8 mouse cellular contexts compared by ENCODE assay signal in the genomic region with DNA sequence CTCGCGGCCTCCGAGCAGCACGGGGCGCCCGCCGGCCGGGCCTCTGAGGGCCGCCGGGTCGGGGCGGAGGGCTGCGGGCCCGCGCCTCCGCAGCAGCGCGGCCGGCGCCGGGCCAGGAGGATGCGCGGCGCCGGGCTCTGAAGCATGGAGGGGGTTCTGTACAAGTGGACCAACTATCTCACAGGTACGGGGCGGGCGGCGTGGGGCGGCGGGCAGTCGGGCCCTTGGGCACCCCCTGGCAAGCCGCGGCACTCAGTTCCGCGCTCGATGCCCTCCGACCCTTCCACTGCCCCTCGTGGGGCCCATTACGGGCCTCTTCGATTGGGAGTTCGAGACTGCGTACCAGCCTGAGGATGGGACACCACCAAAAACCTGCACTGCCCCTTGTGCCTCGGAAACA. TPM values are rescaled to one million over a fixed set of nuclear protein-coding genes. Genes with fewer than 3 reads are reported as not detected.
DNase-seq lines count a peak whose midpoint lies in the region; ATAC-seq and TF ChIP-seq lines count a peak whose summit lies in the region.

No protein-coding gene starts in this region.

- no peaks in the 10 kb centered on the region for H3K9me3 ChIP-seq in E14TG2a.4 (ENCODE audit: low read length)
- H3K9me3 ChIP-seq in hindbrain, embryonic 14.5 days (ENCODE audit: control insufficient read depth, low read length), result no peaks in the 10 kb centered on the region
- no peaks in the 10 kb centered on the region for H3K9me3 ChIP-seq in midbrain, embryonic 10.5 days (replicated peaks)

- H3K36me3 ChIP-seq in E14TG2a.4 (ENCODE audit: insufficient read depth, low read length), result peaks cover 33% of the 10 kb centered on the region
- H3K36me3 ChIP-seq in hindbrain, embryonic 14.5 days (replicated peaks; ENCODE audit: control insufficient read depth, insufficient read depth), result 0 out of 2 replicates have a peak, but pooled peaks cover 3% of the 10 kb centered on the region
- peaks cover 15% of the 10 kb centered on the region; the same call in 1 of the 2 replicates for H3K36me3 ChIP-seq in midbrain, embryonic 10.5 days

- peak; percentile 66 for ATAC-seq in hindbrain, embryonic 14.5 days (ENCODE audit: low FRiP score)

- H3K4me1 ChIP-seq in E14TG2a.4 (replicated peaks; ENCODE audit: low read depth, low read length), result peaks cover 68% of the 10 kb centered on the region
- H3K4me1 ChIP-seq in hindbrain, embryonic 14.5 days (replicated peaks; ENCODE audit: control insufficient read depth, insufficient read depth, low read length), result peaks cover 31% of the 10 kb centered on the region
- H3K4me1 ChIP-seq in midbrain, embryonic 10.5 days, result peaks cover 46% of the 10 kb centered on the region

- TF ChIP-seq CTCF in E14TG2a.4 (conservative IDR thresholded peaks at IDR 0.05; ENCODE audit: low read length), result no peak

- peak overlapping the region; percentile 89 for H3K9ac ChIP-seq in hindbrain, embryonic 14.5 days

- H3K4me3 ChIP-seq in E14TG2a.4 (replicated peaks; ENCODE audit: low read length), result peak overlapping the region; percentile 89
- H3K4me3 ChIP-seq in hindbrain, embryonic 14.5 days (replicated peaks; ENCODE audit: low read length), result peak overlapping the region; percentile 87
- peak overlapping the region; percentile 82 for H3K4me3 ChIP-seq in midbrain, embryonic 10.5 days

- H3K4me2 ChIP-seq in hindbrain, embryonic 14.5 days (replicated peaks), result peak overlapping the region; percentile 83

- peak overlapping the region; percentile 80 for H3K27ac ChIP-seq in hindbrain, embryonic 14.5 days
- peak overlapping the region; percentile 93 for H3K27ac ChIP-seq in midbrain, embryonic 10.5 days (replicated peaks)

- H3K27me3 ChIP-seq in E14TG2a.4 (ENCODE audit: insufficient read depth, low read length), result no peaks in the 10 kb centered on the region
- H3K27me3 ChIP-seq in hindbrain, embryonic 14.5 days (ENCODE audit: control insufficient read depth, insufficient read depth, low read length), result no peaks in the 10 kb centered on the region
- no peaks in the 10 kb centered on the region for H3K27me3 ChIP-seq in midbrain, embryonic 10.5 days (ENCODE audit: low read depth, poor library complexity, severe bottlenecking)

- WGBS in hindbrain, embryonic 14.5 days, result under 1% methylated on average over 25 of the region's 44 CpGs
- WGBS in midbrain, embryonic 10.5 days, result 2% methylated on average over 44 of the region's 44 CpGs

- DNase-seq in kidney, adult 11 months, result peak; percentile 13
- no peak for DNase-seq in kidney, adult 18-20 months
- peak; percentile 47 to 61 for DNase-seq in cerebellum, postnatal 10 days
- peak; percentile 31 for DNase-seq in hindbrain, embryonic 14.5 days (ENCODE audit: low spot score)
- no peak for DNase-seq in midbrain, embryonic 10.5 days (ENCODE audit: low spot score)
- no peak for DNase-seq in layer of hippocampus, adult 11-12 months (ENCODE audit: low spot score)
- no peak for DNase-seq in layer of hippocampus, adult 9-10 months (ENCODE audit: low spot score)

RNA-seq across cellular contexts. Expression of gene Plekha3, which starts 0.4 kb away (rescaled TPM):
- polyA plus RNA-seq in hindbrain, embryonic 14.5 days (2014; fragmentation: Nextera tagmentation; extraction: Ambion mirVana), result 14.9 and 15.6 TPM in 2 replicates
- 4.9 and 6.2 TPM in 2 replicates for polyA plus RNA-seq in midbrain, embryonic 10.5 days (2016; fragmentation: Nextera tagmentation; extraction: Ambion mirVana)

RNA-seq across cellular contexts. Expression of gene Fkbp7, which starts 2.5 kb away (rescaled TPM):
- 15.4 and 19.7 TPM in 2 replicates for polyA plus RNA-seq in hindbrain, embryonic 14.5 days (2014; fragmentation: Nextera tagmentation; extraction: Ambion mirVana)
- polyA plus RNA-seq in midbrain, embryonic 10.5 days (2016; fragmentation: Nextera tagmentation; extraction: Ambion mirVana), result 12.1 and 15.5 TPM in 2 replicates

RNA-seq across cellular contexts. Expression of gene Pjvk, which starts 27.2 kb away (rescaled TPM):
- polyA plus RNA-seq in hindbrain, embryonic 14.5 days (2014; fragmentation: Nextera tagmentation; extraction: Ambion mirVana), result 0.68 TPM in 2 replicates
- 0.40 and 0.69 TPM in 2 replicates for polyA plus RNA-seq in midbrain, embryonic 10.5 days (2016; fragmentation: Nextera tagmentation; extraction: Ambion mirVana)

RNA-seq across cellular contexts. Expression of gene Prkra, which starts 27.6 kb away (rescaled TPM):
- 112 and 119 TPM in 2 replicates for polyA plus RNA-seq in hindbrain, embryonic 14.5 days (2014; fragmentation: Nextera tagmentation; extraction: Ambion mirVana)
- polyA plus RNA-seq in midbrain, embryonic 10.5 days (2016; fragmentation: Nextera tagmentation; extraction: Ambion mirVana), result 83.7 and 86.8 TPM in 2 replicates

Comparison
In these comparisons a context has a peak if more than half of its experiments do, and no peak if none do; other contexts are left out.
1. DNase-seq: peak in kidney, adult 11 months (single experiment), cerebellum, postnatal 10 days (2 of 2) and hindbrain, embryonic 14.5 days (single experiment); none in kidney, adult 18-20 months (single experiment), midbrain, embryonic 10.5 days (single experiment), layer of hippocampus, adult 11-12 months (single experiment) and layer of hippocampus, adult 9-10 months (single experiment).
2. Peak in every context shown above with its lines, with median percentiles within 50 percentile points of each other: H3K4me3 ChIP-seq.